Mouse (Mus musculus) bone marrow, adult 2 months (tissue): ENCODE data around the gene Gm4307.
"Not testable (repeated sequence)": the region's sequence is repeated elsewhere in the genome, so short reads cannot be mapped to it uniquely, and the experiment has no call there.

Experiments
- CTCF ChIP-seq: fragments of 200-500 bp; IDR thresholded peaks from 2 replicates; pipeline ENCODE4 v1.5.1; 2011; ENCODE audit warnings: low read length, control low read depth; ENCODE audit not compliant: control insufficient read depth, insufficient read depth
- POLR2A ChIP-seq: fragments of 200-500 bp; IDR thresholded peaks from 2 replicates; pipeline ENCODE4 v1.6.1; 2011; ENCODE audit warnings: low read depth, mild to moderate bottlenecking, control low read depth, low read length, borderline replicate concordance; ENCODE audit not compliant: control insufficient read depth

DNA sequence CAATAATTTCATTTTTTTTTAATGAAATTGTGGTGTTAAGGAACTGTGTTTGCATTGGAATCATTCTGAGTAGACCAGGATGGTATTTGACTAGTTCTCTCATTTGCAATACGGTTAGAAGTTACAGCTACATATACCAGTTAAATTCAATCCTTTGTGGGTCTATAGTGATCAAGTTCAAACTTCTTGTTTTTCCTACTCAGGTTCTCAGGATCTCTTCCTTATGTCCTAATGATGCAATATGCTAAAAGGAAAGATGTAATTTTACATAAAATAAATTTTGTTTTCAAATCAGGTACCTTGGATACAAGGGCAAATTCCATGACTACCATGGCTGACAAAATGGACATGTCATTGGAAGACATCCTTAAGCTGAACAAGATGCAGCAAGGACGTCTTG is 25.8 kb upstream of the Gm4307 start, which contains the start of gene Gm4301:
- not testable (repeated sequence) for TF ChIP-seq CTCF, POLR2A
